Mouse (Mus musculus) lung, adult 18-20 months (tissue): ENCODE measurements around the gene Ptpre.
A peak's percentile ranks its signal among the peaks of the same experiment; 100 is the strongest.
"Not testable (repeated sequence)": the region's sequence is repeated elsewhere in the genome, so short reads cannot be mapped to it uniquely, and the experiment has no call there.

Experiments used
- DNase-seq, 2 experiments: peaks; one replicate each; pipeline ENCODE4 v3.0.0; 2022; ENCODE audit warnings: mixed read lengths in 2 of 2

The Ptpre gene

DNA sequence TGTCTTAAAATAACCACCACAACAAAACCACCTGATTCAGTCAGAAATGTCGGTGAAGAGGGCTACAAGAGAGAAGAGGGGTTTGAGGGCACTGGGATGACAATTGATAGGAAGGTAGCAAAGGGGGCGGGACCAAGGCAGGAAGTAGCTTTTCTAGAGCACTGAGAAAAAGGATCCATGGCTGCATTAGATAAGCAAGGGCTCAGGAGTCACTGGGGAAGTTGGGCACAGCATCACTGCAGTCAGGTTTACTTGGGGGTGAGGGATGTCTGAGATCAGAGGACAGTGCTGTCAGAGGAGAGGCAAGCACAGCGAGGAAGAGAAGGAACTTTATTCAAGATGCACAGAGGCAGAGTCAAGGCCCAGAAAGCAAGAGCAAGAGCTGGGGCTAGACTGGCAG, 1.4 kb upstream of the Ptpre start:
- DNase-seq, result no peak

GRCm38 (mm10) chr7:135537948-135538741, 864 bp downstream of the Ptpre start:
- DNase-seq, result peak; percentile 15 to 22

GRCm38 (mm10) chr7:135539429-135539828, 2.1 kb downstream of the Ptpre start:
- DNase-seq, result no peak

DNA sequence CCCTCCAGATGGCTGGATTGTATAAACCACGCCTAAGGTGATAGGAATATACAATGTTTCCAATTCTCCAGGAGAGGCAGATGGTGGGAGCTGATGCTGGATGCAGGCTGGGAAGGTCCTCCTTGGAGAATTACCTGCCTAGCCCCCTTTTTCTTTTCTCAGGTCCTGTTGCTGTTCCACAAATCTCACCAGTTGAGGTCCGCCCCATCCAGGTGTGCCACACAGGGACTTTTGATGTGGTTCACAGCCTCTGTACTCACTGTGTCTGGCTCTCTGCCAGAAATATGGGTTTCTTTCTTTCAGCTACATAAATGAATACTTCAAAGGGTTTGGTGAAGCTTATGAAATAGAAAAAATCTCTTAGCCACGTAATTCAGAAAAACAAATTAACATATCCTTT, 5.0 kb downstream of the Ptpre start:
- no peak for DNase-seq

DNA sequence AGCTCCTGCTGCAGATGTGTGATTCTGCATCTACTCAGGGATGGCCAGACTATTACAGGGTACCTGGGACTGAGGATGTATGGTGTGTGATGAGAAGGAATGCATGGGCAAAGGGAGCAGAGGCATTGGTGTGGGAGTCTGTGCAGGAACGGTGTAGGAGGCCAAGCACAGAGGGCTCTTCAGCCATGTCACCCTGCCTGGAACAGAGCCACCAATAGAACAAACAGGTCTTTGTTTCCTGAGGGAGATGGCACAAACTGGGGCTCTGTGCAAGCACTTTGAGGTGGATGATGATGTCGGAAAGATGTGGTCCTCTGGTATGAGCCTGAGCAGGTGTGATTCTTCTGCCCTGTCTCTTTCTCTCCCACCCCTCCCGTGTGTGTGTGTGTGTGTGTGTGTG, 5.8 kb downstream of the Ptpre start:
- DNase-seq, result no peak

GRCm38 (mm10) chr7:135544321-135544720, 7.0 kb downstream of the Ptpre start:
- no peak for DNase-seq

- DNase-seq, result peak; percentile 29 to 41
Observed at GRCm38 (mm10) chr7:135545957-135546356, 8.7 kb downstream of the Ptpre start.

DNA sequence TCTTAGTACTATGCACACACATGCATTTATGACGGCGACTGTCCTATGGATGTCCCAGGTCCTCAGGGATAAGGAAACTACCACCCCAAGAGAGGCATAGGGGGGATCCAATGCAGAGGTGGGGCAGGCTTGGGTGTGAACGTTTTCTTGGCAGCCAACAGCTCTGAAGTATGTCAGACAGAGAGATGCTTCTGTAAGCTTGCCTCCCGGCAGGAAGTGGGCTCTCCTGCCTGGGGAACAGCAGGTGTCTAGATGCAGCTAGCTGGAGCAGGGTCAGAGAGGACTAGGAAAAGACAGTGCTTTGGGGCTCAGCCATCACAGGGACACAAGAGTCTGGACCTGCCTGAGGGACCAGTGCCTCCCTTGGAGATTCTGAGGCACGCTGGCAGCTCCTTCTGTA, 9.2 kb downstream of the Ptpre start:
- DNase-seq, result no peak

DNA sequence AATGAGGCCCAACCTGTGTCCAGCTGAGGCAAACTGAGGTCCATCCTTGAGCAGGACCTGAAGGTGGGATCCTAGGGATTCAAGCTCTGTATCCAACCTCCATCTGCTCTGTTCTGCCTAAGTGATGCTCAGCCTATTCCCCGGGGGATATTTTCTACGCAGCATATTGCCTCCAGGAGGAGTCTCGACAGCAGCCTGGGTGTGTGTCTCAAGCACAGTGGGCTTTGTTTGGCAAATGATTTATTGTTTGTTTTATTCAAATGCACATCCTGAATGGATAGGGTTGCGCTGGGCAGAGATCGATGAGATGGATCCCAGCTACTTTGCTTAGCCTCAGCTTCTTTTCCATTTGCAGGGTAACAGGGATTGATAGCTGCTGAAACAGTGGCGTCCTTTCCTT, 11.2 kb downstream of the Ptpre start:
- no peak for DNase-seq

- DNase-seq, result peak; percentile 64 to 72
Observed at GRCm38 (mm10) chr7:135551547-135551946, 14.3 kb downstream of the Ptpre start.

GRCm38 (mm10) chr7:135553550-135553949, 16.3 kb downstream of the Ptpre start:
- no peak for DNase-seq

DNA sequence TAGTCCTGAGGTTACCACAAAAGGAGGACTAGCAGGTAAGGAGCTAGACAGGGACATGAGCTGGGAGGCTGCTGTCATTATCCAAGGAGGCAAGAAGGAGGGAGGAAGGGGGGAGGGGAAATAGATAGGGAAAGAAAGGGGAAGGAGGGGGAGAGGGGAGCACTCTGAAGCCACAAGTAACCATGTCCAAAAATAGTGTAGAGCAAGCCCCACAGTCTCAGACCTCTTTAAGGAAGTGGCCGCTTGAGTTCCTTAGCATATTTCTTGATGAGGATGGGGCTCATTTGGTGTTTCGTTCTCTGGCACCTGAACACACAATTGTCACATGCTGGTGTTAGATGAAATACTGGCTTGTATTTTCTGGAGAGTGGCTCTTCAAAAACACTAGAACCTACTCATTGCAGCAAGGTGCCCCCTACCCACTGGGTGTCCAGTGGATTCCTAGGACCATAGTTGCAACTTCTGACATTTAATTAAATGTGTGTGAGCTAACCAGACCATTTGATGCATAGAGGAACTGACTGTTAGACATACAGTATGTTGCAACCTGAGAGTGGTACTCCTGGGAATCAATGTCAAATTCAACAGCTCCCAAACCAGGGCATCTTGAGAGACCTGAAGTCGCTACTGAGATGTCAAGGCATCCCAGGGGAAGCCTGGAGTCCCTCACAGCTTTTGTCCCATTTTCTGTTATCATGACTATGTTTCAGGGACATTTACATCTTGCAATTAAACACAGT, 19.6 kb downstream of the Ptpre start:
- no peak for DNase-seq

GRCm38 (mm10) chr7:135560280-135560679, 23.0 kb downstream of the Ptpre start:
- no peak for DNase-seq

DNA sequence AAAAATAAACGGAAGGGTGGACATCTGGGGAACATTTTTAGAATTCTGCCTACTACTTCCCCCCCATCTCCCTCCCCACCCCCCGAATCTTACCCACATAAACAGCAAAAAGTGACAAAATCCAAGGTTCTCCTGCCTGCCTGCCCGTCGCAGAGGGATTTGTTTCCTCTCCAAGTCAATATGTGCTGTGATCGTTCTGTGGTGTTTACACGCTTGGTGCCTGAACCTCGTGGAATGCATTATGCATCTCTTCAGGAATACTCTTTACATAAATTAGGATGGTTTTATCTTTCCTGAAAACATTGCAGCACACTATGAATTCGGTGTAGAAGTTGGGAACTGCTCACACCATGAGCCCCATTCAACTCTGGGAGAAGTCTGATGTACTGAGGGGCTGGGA, 26.7 kb downstream of the Ptpre start:
- DNase-seq, result no peak

- no peak for DNase-seq
Observed at GRCm38 (mm10) chr7:135566013-135566412, 28.7 kb downstream of the Ptpre start.

DNA sequence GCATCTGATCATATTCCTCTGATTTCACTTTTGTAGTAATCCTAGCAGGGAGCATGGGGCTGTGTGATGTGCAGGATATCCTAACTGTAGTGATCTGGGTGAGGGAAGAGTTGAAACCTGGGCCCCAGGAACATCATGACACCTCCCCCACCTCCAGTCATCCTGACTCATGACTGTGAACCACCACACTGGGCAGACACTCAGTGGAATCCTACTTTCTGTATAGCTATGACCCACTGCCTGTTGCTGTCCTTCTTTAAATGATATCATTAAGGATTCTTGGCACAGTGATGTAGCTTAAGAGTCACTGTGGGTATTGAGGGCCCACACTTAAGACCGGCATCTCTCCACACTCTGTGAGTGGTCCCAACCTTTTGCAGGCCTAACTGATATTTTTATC, 30.3 kb downstream of the Ptpre start:
- no peak for DNase-seq

GRCm38 (mm10) chr7:135568550-135568949, 31.3 kb downstream of the Ptpre start:
- DNase-seq, result no peak

DNA sequence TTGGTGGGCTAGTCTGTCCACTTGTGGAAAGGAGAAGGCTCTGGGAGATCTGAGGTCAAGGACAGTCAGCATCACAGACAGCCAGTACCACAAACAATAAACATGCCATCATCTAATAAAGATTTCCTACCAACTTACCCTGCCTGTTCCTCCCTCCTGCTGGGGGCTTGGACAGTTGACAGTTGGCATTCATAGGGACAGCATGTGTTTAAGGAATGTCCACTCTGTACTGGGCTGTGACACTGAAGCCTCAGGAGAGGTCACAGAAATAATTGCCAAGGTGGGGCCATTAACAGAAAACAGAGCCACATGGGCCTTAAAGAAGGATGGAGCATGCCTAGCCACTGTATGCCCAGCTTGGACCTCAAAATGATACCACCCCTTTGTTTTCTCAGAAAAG, 34.1 kb downstream of the Ptpre start:
- DNase-seq, result no peak

DNA sequence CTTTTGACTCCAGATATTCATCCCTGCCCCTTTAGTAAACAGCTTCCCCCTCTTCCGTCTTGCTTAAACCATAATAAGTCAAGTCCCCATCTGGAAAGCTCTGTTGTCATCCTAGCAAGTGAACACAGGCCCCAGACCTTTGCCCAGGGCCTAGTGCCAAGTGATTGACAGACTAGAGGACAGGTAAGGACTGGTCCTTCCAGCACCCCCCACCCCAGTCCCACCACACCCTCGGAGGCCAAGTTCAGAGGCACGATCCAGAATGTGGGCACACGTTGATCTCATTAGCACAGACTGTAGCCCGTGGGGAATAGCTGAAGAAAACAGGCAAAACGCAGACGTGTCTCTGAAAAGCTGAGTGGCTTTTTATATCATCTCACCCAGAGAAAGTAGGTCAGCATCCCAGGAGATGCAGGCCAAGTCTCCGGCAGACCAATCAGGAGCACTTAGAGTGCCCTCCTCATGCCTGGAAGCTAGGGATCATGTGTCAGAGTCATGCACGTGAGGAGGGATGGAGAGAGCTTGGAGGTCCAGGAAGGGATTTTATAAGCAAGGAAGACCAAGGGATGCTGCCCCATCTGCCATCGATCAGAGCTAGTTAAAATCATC, 34.8 kb downstream of the Ptpre start:
- peak in 1 of 2 experiments; percentile 29 for DNase-seq

DNA sequence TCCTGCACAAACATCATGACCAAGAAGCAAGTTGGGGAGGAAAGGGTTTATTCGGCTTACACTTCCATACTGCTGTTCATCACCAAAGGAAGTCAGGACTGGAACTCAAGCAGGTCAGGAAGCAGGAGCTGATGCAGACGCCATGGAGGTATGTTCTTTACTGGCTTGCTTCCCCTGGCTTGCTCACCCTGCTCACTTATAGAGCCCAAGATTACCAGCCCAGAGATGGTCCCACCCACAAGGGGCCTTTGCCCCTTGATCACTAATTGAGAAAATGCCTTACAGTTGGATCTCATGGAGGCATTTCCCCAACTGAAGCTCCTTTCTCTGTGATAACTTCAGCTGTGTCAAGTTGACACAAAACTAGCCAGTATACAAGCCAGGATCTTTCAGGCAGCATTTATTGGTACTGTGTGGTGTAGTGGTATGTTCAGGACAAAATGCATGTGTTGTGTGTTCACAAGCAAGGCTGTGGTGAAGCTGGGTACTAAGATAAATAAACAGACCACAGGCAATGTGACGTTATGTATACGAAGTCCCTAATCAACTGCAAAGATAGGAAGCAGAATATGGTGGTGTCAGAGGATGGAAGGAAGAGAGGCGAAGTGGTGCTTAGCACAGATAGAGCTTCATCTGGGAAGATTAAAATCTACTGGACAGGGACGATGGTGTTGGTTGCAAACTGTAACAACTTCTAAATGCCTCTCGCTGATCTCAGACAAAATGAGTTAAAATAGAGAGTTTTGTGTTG, 38.2 kb downstream of the Ptpre start:
- DNase-seq, result not testable (repeated sequence)

DNA sequence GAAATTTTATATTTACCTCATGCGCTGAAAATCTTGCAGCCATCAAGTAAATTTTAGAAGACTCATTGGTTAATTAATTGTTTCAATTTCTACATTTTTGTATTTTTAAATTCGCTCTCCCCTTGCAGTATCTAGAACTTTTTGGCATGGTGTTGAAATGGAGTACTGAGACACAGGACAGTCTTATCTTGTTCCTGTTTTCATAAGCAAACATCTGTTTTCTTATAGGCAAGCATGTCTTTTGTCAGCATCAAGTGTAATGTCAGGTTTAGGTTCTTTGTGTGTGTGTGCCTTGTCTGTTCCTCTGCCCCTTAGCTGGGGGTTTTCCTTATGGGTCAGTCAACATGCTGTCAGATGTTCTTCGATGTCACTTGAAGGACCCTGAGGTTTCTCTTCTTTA, 39.0 kb downstream of the Ptpre start:
- no peak for DNase-seq

GRCm38 (mm10) chr7:135578715-135579325, 41.5 kb downstream of the Ptpre start:
- no peak for DNase-seq
